Mouse (Mus musculus) adrenal gland, postnatal 25 days (tissue): ENCODE measurements around the gene Tcte3. TPM values are rescaled to one million over a fixed set of nuclear protein-coding genes. Genes with fewer than 3 reads are reported as not detected.
"Not testable (repeated sequence)": the region's sequence is repeated elsewhere in the genome, so short reads cannot be mapped to it uniquely, and the experiment has no call there.

Experiments
- DNase-seq: peaks from one replicate; pipeline ENCODE4 v3.0.0; 2021; ENCODE audit warnings: mixed read lengths
- total RNA-seq: library from RNA; stranded (reverse); gene quantifications from 2 replicates; pipeline ENCODE4 v1.2.3, GENCODE M21; 2021

The Tcte3 gene
- total RNA-seq, 1 experiment from 2014 or later = 0.85 TPM

DNA sequence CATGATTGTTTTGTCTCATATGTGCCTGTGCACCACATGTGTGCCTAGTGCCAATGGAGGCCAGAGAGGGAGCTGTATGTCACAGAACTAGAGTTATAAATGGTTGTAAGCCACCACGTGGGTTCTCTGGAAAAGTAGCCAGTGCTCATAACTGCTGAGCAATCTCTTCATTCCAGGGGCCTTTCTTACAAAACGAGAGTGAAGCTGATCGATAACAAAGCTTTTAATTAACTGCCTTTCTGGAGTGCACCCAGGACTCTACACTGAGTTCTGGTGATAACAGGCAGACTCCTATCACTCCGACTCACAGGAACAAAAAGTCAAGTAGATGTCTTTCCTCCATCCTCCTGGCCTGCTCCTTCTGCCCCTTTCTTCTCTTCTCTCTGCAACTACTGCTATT is 9.9 kb downstream of the Tcte3 start:
- DNase-seq = not testable (repeated sequence)

GRCm38 (mm10) chr17:15025513-15025912 is 15.8 kb downstream of the Tcte3 start:
- not testable (repeated sequence) for DNase-seq

DNA sequence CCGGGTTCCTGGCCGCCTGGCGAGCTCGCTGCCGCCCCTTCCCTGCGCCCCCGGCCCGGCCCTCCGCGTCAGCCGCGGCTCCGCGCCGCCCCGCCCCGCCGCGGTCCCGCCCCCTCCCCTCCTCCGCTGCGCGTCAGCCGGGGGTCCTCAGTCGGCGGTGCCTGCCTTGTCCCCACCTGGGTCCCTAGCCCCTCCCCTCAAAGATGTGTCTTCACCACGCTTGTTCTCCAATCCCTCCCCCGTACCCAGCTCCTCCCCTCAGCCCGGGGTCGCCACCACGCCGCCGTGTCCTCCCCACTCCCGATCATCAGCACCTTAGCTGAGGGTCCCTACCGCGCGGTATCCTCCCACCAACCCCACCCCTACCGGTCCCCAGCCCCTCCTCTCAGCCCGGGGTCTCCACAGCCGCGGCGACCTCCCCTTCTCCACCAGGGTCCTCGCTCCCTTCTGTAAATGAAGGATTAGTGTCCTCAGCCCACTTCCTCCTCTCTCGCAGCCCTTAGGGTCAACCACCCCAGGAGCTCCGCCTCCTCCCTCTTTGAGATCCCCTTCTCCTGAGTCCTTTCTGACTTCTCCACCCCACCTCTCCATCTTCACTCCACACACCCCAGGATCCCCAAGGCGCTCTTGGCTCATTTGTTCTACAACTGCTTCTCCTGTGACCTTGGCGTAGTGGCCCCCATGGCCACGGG is 16.6 kb downstream of the Tcte3 start:
- DNase-seq = not testable (repeated sequence)

- not testable (repeated sequence) for DNase-seq
These were observed 17.3 kb downstream of the Tcte3 start for GRCm38 (mm10) chr17:15023878-15024492.

GRCm38 (mm10) chr17:15021503-15022220 is 19.6 kb downstream of the Tcte3 start:
- peak; percentile 2 for DNase-seq

- not testable (repeated sequence) for DNase-seq
These were observed 31.4 kb downstream of the Tcte3 start, which contains the start of gene Gm3435 for GRCm38 (mm10) chr17:15009706-15010413. Gene Gm3435 (plus strand): TSS chr17:15010176.

GRCm38 (mm10) chr17:15009088-15009487 is 32.2 kb downstream of the Tcte3 start:
- not testable (repeated sequence) for DNase-seq

DNA sequence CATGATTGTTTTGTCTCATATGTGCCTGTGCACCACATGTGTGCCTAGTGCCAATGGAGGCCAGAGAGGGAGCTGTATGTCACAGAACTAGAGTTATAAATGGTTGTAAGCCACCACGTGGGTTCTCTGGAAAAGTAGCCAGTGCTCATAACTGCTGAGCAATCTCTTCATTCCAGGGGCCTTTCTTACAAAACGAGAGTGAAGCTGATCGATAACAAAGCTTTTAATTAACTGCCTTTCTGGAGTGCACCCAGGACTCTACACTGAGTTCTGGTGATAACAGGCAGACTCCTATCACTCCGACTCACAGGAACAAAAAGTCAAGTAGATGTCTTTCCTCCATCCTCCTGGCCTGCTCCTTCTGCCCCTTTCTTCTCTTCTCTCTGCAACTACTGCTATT is 41.2 kb downstream of the Tcte3 start:
- DNase-seq = not testable (repeated sequence)

GRCm38 (mm10) chr17:14994140-14994539 is 47.1 kb downstream of the Tcte3 start:
- DNase-seq = not testable (repeated sequence)

DNA sequence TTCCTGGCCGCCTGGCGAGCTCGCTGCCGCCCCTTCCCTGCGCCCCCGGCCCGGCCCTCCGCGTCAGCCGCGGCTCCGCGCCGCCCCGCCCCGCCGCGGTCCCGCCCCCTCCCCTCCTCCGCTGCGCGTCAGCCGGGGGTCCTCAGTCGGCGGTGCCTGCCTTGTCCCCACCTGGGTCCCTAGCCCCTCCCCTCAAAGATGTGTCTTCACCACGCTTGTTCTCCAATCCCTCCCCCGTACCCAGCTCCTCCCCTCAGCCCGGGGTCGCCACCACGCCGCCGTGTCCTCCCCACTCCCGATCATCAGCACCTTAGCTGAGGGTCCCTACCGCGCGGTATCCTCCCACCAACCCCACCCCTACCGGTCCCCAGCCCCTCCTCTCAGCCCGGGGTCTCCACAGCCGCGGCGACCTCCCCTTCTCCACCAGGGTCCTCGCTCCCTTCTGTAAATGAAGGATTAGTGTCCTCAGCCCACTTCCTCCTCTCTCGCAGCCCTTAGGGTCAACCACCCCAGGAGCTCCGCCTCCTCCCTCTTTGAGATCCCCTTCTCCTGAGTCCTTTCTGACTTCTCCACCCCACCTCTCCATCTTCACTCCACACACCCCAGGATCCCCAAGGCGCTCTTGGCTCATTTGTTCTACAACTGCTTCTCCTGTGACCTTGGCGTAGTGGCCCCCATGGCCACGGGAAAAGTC is 48.0 kb downstream of the Tcte3 start:
- DNase-seq = not testable (repeated sequence)

GRCm38 (mm10) chr17:14992522-14993138 is 48.7 kb downstream of the Tcte3 start:
- not testable (repeated sequence) for DNase-seq

GRCm38 (mm10) chr17:14990116-14990702 is 51.1 kb downstream of the Tcte3 start:
- not testable (repeated sequence) for DNase-seq

DNA sequence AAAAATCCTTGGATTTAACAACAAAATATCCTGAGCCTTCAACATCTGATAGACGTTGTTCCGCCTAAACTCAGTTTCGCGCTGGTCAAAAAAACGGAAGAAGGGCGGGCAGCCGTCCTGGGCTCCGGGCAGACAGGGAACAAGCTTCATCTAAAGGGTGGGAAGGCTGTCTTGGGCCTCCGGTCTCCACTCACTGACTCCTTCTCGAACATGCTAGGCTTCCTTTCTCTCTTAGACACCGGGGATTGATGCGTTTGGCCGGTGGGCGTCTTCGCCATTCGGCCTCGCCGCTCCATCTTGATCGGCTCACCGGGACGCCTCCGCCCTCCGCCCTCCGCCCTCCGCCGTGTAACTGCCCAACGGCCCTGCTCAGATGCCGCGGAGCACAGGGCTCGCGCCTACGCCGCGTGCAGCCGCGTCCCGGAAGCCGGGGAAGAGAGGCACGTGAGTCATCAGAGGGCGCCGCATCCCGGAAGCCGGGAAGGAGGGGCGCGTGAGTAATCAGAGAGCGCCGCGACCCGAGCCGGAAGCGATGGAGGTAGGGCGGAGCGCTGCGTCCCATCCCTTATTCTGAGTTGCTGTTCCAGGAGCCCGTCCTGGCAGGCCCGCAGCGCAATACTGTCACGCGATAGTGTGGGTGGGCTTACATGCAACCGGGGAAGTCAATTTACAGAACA is 62.8 kb downstream of the Tcte3 start, which contains the start of the genes 9030025P20Rik and Gm3417:
9030025P20Rik (plus strand) TSS at position 107 of the 677 bp plus-strand sequence.
Gm3417 (minus strand) TSS at position 429 of the 677 bp plus-strand sequence.
- not testable (repeated sequence) for DNase-seq

GRCm38 (mm10) chr17:14977718-14978361 is 63.4 kb downstream of the Tcte3 start:
- not testable (repeated sequence) for DNase-seq

Other genes with a start within 250 kb of the Tcte3 start
- gene Wdr27, start 98.3 kb downstream of the Tcte3 start, total RNA-seq = 8.3 and 8.4 TPM in 2 replicates
- 36.5 and 55.1 TPM in 2 replicates for gene 1600012H06Rik, start 98.3 kb downstream of the Tcte3 start, total RNA-seq
- 70.1 and 76.4 TPM in 2 replicates for gene Phf10, start 80.2 kb downstream of the Tcte3 start, total RNA-seq
- 8.7 and 9.6 TPM in 2 replicates for gene 9030025P20Rik, start 63.0 kb downstream of the Tcte3 start, total RNA-seq
- not detected in 2 replicates for gene Gm3417, start 62.7 kb downstream of the Tcte3 start, total RNA-seq
- 1.8 and 6.3 TPM in 2 replicates for gene Gm3435, start 31.3 kb downstream of the Tcte3 start, total RNA-seq
- gene Ermard, start 280 bp downstream of the Tcte3 start, total RNA-seq = 68.0 and 75.4 TPM in 2 replicates
- 7.7 and 9.5 TPM in 2 replicates for gene Gm3448, start within 50 bp of the Tcte3 start, total RNA-seq